Mouse (Mus musculus): ENCODE data around the gene Itpripl1. TPM values are rescaled to one million over a fixed set of nuclear protein-coding genes. Genes with fewer than 3 reads are reported as not detected.
"Not testable (repeated sequence)": the region's sequence is repeated elsewhere in the genome, so short reads cannot be mapped to it uniquely, and the experiment has no call there.

Itpripl1 gene
- polyA plus RNA-seq, 1 experiment from 2014 or later = 10.4 TPM

- Histone ChIP-seq H3K4me1 (ENCODE audit: control insufficient read depth, insufficient read depth, low read length) (peaks cover 19% of the 10 kb centered on the region), H3K27me3 (replicated peaks; ENCODE audit: control insufficient read depth, insufficient read depth, low read length) (no peaks in the 10 kb centered on the region), H3K9me3 (replicated peaks; ENCODE audit: control insufficient read depth, low read length) (no peaks in the 10 kb centered on the region), H3K4me3 (ENCODE audit: low read depth, low read length) (no peak overlapping the region), H3K4me2 (ENCODE audit: low read length) (peak overlapping the region; percentile 68; the same call in 1 of the 2 replicates), H3K27ac (ENCODE audit: low read depth, low read length) (no peak overlapping the region), H3K36me3 (ENCODE audit: control insufficient read depth, insufficient read depth, low read length) (peaks cover 5% of the 10 kb centered on the region), H3K9ac (ENCODE audit: low read length) (no peak overlapping the region)
- WGBS = 76% methylated on average over 8 of the region's 8 CpGs
- no peak for ATAC-seq
- no peak for DNase-seq (ENCODE audit: low spot score)
These were observed 11.9 kb downstream of the Itpripl1 start for GRCm38 (mm10) chr2:127131353-127131752.

- Histone ChIP-seq H3K36me3 (ENCODE audit: control insufficient read depth, insufficient read depth, low read length) (peaks cover 29% of the 10 kb centered on the region), H3K4me3 (ENCODE audit: low read depth, low read length) (no peak overlapping the region), H3K9me3 (replicated peaks; ENCODE audit: control insufficient read depth, low read length) (no peaks in the 10 kb centered on the region), H3K4me1 (ENCODE audit: control insufficient read depth, insufficient read depth, low read length) (peaks cover 11% of the 10 kb centered on the region), H3K4me2 (ENCODE audit: low read length) (no peak overlapping the region), H3K27ac (ENCODE audit: low read depth, low read length) (no peak overlapping the region), H3K27me3 (replicated peaks; ENCODE audit: control insufficient read depth, insufficient read depth, low read length) (no peaks in the 10 kb centered on the region), H3K9ac (ENCODE audit: low read length) (no peak overlapping the region)
- no peak for ATAC-seq
- 85% methylated on average over 5 of the region's 5 CpGs for WGBS
- DNase-seq (ENCODE audit: low spot score) = no peak
These were observed 14.3 kb downstream of the Itpripl1 start for GRCm38 (mm10) chr2:127128926-127129325.

DNA sequence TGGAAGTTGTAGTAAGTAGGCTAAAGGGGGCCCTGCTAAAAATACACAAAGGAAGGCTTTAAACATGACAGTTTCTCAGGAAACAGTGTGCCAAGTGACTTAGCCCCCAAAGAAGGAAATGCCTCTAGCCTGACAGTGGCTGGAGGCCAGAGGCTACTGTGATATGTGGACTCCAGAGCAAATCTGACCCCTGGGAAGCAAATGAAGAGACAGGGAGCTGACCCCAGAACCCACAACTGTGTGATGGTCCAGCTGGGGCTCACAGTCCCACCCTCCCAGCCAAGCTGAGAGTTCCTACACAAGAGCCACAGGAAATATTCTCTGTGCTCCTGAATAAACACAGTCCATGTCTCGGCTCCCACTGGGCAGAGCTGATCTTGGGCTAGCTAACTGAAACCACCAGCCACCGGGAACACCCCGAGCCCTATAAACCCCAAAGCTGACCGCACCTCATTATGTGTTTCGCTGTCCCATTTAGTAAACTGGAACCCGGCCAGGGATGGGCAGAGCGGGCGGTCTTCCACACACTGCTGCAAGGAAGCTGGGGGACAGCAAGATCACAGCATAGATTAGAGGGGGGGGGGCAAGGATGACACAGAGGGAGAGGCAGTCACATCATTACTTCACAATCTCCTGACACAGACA lies 21.5 kb downstream of the Itpripl1 start:
- no peak for ATAC-seq
- H3K36me3 ChIP-seq (ENCODE audit: control insufficient read depth, insufficient read depth, low read length) = peaks cover 87% of the 10 kb centered on the region
- 91% methylated on average over 8 of the region's 8 CpGs for WGBS

DNA sequence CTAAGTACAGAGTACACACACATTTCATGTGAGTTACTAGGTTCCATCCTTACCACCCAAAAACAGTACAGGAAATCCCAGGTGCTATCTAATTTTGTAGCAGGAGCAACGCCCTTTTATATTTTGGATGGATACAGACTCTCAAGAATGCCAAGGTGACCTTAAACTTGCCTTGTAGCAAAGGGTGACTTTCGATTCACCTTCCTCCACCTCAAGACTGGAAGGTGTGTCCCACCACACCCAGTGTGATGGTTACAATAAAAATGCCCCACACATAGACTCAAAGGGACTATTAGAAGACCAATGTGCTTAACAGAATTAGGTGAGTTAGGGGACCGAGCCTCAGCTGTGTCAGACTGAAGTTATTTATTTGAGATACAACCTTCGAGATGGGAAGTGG lies 34.3 kb downstream of the Itpripl1 start:
- Histone ChIP-seq H3K4me3 (ENCODE audit: low read depth, low read length) (no peak overlapping the region), H3K27ac (ENCODE audit: low read depth, low read length) (no peak overlapping the region), H3K9ac (ENCODE audit: low read length) (no peak overlapping the region), H3K9me3 (replicated peaks; ENCODE audit: control insufficient read depth, low read length) (no peaks in the 10 kb centered on the region), H3K36me3 (ENCODE audit: control insufficient read depth, insufficient read depth, low read length) (peaks cover 74% of the 10 kb centered on the region), H3K4me1 (ENCODE audit: control insufficient read depth, insufficient read depth, low read length) (no peaks in the 10 kb centered on the region), H3K27me3 (replicated peaks; ENCODE audit: control insufficient read depth, insufficient read depth, low read length) (no peaks in the 10 kb centered on the region), H3K4me2 (ENCODE audit: low read length) (no peak overlapping the region)
- no peak for DNase-seq (ENCODE audit: low spot score)
- WGBS = 92% methylated on average over 4 of the region's 4 CpGs
- no peak for ATAC-seq

More for the DNA sequence above, 21.5 kb downstream of the Itpripl1 start:
- Histone ChIP-seq H3K9me3 (replicated peaks; ENCODE audit: control insufficient read depth, low read length) (no peaks in the 10 kb centered on the region), H3K4me2 (ENCODE audit: low read length) (no peak overlapping the region), H3K9ac (ENCODE audit: low read length) (no peak overlapping the region), H3K27ac (ENCODE audit: low read depth, low read length) (no peak overlapping the region), H3K4me3 (ENCODE audit: low read depth, low read length) (no peak overlapping the region), H3K4me1 (ENCODE audit: control insufficient read depth, insufficient read depth, low read length) (no peaks in the 10 kb centered on the region), H3K27me3 (replicated peaks; ENCODE audit: control insufficient read depth, insufficient read depth, low read length) (no peaks in the 10 kb centered on the region)
- no peak for DNase-seq (ENCODE audit: low spot score)

- H3K27ac ChIP-seq (ENCODE audit: low read depth, low read length) = no peak overlapping the region
- no peaks in the 10 kb centered on the region for H3K36me3 ChIP-seq (ENCODE audit: control insufficient read depth, insufficient read depth, low read length)
- WGBS = 78% methylated on average over 8 of the region's 8 CpGs
- H3K9ac ChIP-seq (ENCODE audit: low read length) = no peak overlapping the region
- DNase-seq (ENCODE audit: low spot score) (no peak), ATAC-seq (no peak)
- no peak overlapping the region for H3K4me2 ChIP-seq (ENCODE audit: low read length)
- no peaks in the 10 kb centered on the region for H3K9me3 ChIP-seq (replicated peaks; ENCODE audit: control insufficient read depth, low read length)
- H3K4me3 ChIP-seq (ENCODE audit: low read depth, low read length) = no peak overlapping the region
- no peaks in the 10 kb centered on the region for H3K4me1 ChIP-seq (ENCODE audit: control insufficient read depth, insufficient read depth, low read length)
- H3K27me3 ChIP-seq (replicated peaks; ENCODE audit: control insufficient read depth, insufficient read depth, low read length) = no peaks in the 10 kb centered on the region
These were observed 51.2 kb downstream of the Itpripl1 start for GRCm38 (mm10) chr2:127092000-127092399.

DNA sequence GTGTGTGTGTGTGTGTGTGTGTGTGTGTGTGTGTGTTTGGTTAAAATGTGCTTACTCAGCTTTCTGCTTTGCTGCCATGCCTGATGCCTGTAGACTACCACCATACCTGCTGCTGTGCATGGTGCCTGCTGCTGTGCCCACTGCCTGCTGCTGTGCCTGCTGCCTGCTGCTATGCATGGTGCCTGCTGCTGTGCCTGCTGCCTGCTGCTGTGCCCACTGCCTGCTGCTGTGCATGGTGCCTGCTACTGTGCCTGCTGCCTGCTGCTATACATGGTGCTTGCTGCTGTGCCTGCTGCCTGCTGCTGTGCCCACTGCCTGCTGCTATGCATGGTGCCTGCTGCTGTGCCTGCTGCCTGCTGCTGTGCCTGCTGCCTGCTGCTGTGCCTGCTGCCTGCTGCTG lies 53.1 kb downstream of the Itpripl1 start:
- not testable (repeated sequence) for H3K9ac ChIP-seq (ENCODE audit: low read length); H3K27ac ChIP-seq (ENCODE audit: low read depth, low read length); DNase-seq (ENCODE audit: low spot score); ATAC-seq; H3K27me3 ChIP-seq (replicated peaks; ENCODE audit: control insufficient read depth, insufficient read depth, low read length); H3K4me2 ChIP-seq (ENCODE audit: low read length); H3K4me1 ChIP-seq (ENCODE audit: control insufficient read depth, insufficient read depth, low read length); H3K9me3 ChIP-seq (replicated peaks; ENCODE audit: control insufficient read depth, low read length); H3K36me3 ChIP-seq (ENCODE audit: control insufficient read depth, insufficient read depth, low read length); H3K4me3 ChIP-seq (ENCODE audit: low read depth, low read length)

Other genes starting within 250 kb of the Itpripl1 start
- gene Sppl2a, start 210.2 kb downstream of the Itpripl1 start, polyA plus RNA-seq (2014; fragmentation: Nextera tagmentation; extraction: Ambion mirVana) = 54.5 and 59.9 TPM in 2 replicates
- 5.5 and 9.1 TPM in 2 replicates for gene Ap4e1, start 134.7 kb downstream of the Itpripl1 start, polyA plus RNA-seq (2014; fragmentation: Nextera tagmentation; extraction: Ambion mirVana)
- 30.8 and 32.2 TPM in 2 replicates for gene Blvra, start 72.8 kb downstream of the Itpripl1 start, polyA plus RNA-seq (2014; fragmentation: Nextera tagmentation; extraction: Ambion mirVana)
- gene Ncaph, start 9.5 kb downstream of the Itpripl1 start, polyA plus RNA-seq (2014; fragmentation: Nextera tagmentation; extraction: Ambion mirVana) = 45.2 and 52.8 TPM in 2 replicates
- gene 1810024B03Rik, start 64.8 kb upstream of the Itpripl1 start, polyA plus RNA-seq (2014; fragmentation: Nextera tagmentation; extraction: Ambion mirVana) = 1.5 and 1.9 TPM in 2 replicates
- gene Snrnp200, start 64.9 kb upstream of the Itpripl1 start, polyA plus RNA-seq (2014; fragmentation: Nextera tagmentation; extraction: Ambion mirVana) = 68.1 and 68.4 TPM in 2 replicates
- 64.3 and 67.7 TPM in 2 replicates for gene Ciao1, start 104.4 kb upstream of the Itpripl1 start, polyA plus RNA-seq (2014; fragmentation: Nextera tagmentation; extraction: Ambion mirVana)
- 24.4 and 27.8 TPM in 2 replicates for gene Tmem127, start 104.5 kb upstream of the Itpripl1 start, polyA plus RNA-seq (2014; fragmentation: Nextera tagmentation; extraction: Ambion mirVana)
- gene Stard7, start 126.8 kb upstream of the Itpripl1 start, polyA plus RNA-seq (2014; fragmentation: Nextera tagmentation; extraction: Ambion mirVana) = 102 and 109 TPM in 2 replicates
- 5.6 and 7.4 TPM in 2 replicates for gene Dusp2, start 192.7 kb upstream of the Itpripl1 start, polyA plus RNA-seq (2014; fragmentation: Nextera tagmentation; extraction: Ambion mirVana)
- gene Astl, start 195.2 kb upstream of the Itpripl1 start, polyA plus RNA-seq (2014; fragmentation: Nextera tagmentation; extraction: Ambion mirVana) = not detected in 2 replicates
- 0.36 and 0.43 TPM in 2 replicates for gene Adra2b, start 219.8 kb upstream of the Itpripl1 start, polyA plus RNA-seq (2014; fragmentation: Nextera tagmentation; extraction: Ambion mirVana)